Mouse (Mus musculus): Measurements from ENCODE around the gene Atf7.
"Not testable (repeated sequence)": the region's sequence is repeated elsewhere in the genome, so short reads cannot be mapped to it uniquely, and the experiment has no call there.

Gene Atf7

GRCm38 (mm10) chr15:102617654-102618053, 7.6 kb downstream of the Atf7 start:
- no peak for DNase-seq

DNA sequence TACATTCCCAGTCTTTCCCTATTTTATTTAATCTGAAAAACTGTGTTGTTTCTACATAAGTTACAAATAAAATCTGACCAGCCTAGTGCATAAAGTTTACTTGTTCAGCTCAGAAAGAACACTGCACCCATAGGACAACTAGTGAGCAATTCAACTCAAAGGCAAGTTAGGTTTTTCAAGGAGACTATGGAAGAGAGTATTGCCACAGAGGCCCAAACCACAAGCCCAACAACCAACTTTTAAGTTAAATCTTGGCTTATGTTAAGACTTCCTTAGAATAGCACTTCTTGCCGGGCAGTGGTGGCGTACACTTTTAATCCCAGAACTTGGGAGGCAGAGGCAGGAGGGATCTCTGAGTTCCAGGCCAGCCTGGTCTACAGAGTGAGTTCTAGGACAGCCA, 9.1 kb downstream of the Atf7 start:
- DNase-seq = no peak

- no peak for DNase-seq
These were observed 11.0 kb downstream of the Atf7 start for GRCm38 (mm10) chr15:102614224-102614623.

GRCm38 (mm10) chr15:102612966-102613365, 12.3 kb downstream of the Atf7 start:
- DNase-seq = no peak

GRCm38 (mm10) chr15:102608586-102608985, 16.7 kb downstream of the Atf7 start:
- DNase-seq = not testable (repeated sequence)

- no peak for DNase-seq
These were observed 31.1 kb downstream of the Atf7 start for GRCm38 (mm10) chr15:102593996-102594656.

- DNase-seq = no peak
These were observed 32.6 kb downstream of the Atf7 start for GRCm38 (mm10) chr15:102592674-102593073.

GRCm38 (mm10) chr15:102590567-102590966, 34.7 kb downstream of the Atf7 start:
- no peak for DNase-seq

GRCm38 (mm10) chr15:102589826-102590225, 35.4 kb downstream of the Atf7 start:
- no peak for DNase-seq

DNA sequence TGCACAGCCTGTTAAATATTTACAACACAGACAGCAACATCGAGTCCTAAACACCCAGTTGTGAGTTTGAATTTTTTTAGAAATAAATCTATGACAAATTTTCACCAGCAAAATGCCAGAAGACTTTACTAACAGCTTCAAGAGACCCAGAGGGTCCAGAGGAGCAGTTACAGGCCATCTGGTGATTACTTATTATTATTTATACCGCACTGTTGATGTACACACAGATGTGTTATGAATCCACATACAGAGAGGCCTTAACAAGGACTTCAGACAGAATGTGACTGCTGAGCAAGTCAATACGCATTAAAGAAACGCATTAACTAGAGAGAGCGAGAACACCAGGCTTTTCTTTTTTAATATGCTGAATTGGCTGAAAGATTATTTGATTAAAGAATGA, 39.8 kb downstream of the Atf7 start:
- DNase-seq = no peak

DNA sequence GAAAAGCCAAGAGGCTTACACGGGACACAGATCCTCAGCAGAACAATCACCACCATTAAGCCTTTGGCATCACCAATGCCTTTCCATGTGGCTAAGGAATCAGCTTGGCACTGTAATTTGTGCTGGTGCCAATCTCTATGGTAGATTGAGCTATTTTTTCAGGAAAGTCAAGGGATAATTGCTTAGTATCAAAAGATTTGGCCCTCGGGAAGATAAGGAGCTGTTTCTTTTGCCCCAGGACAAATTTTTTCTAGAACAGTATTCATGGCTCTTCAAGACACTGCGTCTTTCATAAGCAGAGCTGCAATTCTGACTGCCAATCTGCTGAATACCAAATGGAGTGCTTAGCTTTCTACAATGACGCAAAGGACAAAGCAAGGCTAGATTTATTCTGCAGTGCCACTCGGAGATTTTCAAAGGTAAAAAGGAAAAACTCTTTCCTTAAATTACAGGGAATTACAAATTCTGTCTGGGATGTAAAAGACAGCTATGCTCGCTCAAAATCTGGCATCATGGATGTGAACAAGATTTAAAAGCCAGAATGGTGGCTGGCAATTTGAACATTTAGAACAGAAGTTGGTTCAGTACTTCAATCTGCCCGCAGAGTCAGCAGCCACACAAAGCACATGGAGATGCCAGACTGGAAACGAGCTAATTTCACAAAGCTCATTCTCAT, 41.4 kb downstream of the Atf7 start:
- no peak for DNase-seq

DNA sequence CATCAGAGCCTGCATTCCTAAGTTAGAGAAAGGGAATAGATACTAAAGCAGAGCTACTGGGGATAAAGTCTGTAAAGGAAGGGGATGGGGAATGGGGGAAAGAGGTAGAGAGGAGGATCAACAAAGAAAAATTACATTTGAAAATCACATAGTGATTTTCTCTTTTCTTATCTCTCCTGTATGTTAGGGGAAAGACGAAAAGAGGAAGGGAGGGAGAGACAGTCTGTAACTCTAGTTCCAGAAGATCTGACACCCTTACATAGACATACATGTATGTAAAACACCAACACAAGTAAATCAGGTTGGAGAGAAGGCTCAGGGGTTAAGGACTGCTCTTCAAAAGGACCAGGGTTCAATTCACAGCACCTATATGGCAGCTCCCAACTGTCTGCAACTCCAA, 44.1 kb downstream of the Atf7 start:
- no peak for DNase-seq

- no peak for DNase-seq
These were observed 46.9 kb downstream of the Atf7 start for GRCm38 (mm10) chr15:102578351-102578750.

DNA sequence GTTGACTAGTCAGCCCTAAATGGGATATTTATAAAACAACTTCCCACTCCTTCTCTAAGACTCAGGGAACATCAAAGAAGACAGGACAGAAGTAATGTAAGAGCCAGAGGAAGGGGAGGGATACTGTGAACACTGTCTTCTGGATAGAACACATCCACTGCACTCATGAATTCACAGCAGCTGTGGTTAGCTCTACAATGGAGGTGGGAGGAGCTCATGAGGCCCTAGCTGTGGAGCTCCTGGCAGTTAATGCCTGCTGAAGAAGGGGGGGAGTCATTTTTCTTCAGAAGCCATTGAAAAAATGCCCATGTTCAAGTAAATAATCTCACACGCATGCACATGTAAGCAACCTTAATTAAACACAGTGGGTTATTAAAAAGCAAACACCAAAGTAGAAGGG, 48.3 kb downstream of the Atf7 start:
- DNase-seq = no peak

DNA sequence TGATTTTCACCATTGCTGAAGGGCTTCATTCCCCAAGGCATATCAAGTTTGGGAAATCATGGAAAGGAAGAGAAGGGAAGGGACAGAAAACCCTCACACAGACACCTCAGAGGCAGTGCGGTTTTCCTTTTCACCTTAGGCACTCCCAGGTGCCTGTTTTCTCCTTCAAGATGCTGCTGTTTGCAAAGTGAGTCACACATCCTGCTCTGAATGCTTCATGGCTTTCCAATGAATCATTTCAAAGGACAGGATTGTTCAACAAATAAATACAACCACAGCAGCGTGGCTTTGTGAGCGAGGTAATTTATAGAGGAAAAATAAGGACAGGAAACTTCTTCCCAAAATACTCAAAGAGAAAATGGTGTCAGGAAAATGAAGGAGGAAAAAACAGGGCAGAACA, 53.2 kb downstream of the Atf7 start:
- no peak for DNase-seq

DNA sequence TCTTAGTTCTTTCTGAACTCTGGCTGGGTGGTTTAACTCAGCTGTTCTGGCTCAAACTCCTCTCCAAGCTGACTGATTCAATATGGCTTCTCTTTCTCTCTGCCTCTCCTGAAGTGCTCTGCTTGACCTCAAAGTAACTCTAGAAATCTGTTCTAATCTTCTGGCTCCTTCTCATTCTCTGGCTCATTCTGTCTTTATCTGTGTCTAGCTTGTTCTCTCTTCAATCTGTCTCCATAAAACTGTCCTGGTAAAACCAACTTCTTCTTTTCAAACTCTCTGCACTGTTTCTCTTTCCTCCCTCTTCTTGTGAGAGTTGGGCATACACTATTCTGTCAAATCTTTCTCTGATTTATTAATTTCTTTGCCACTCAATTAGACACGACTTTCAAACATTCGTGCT, 57.4 kb downstream of the Atf7 start:
- DNase-seq = no peak

DNA sequence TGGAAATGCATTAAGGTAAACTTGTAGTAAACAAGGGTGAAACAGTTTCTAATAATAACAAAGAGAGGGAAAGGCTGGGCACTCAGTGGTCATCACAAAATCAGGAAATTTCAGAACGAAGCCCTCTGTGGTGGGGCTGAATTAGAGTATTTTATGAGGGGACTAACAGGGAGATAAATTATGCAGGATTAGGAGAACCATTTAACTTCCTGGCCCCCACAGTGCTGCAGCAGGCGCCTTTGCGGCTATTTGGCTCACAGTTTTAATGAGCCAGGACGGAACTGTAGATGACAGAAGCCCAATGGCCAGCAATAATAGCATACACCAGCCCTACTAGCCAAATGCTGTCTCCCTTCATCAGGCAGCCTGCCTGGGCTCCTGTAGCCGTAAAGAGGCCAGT, 61.6 kb downstream of the Atf7 start:
- DNase-seq = no peak

GRCm38 (mm10) chr15:102563061-102563460, 62.2 kb downstream of the Atf7 start:
- no peak for DNase-seq

- DNase-seq = no peak
These were observed 62.8 kb downstream of the Atf7 start for GRCm38 (mm10) chr15:102562491-102562890.

- no peak for DNase-seq
These were observed 67.7 kb downstream of the Atf7 start for GRCm38 (mm10) chr15:102557580-102557979.

GRCm38 (mm10) chr15:102555581-102555980, 69.7 kb downstream of the Atf7 start:
- no peak for DNase-seq

GRCm38 (mm10) chr15:102552599-102552998, 72.7 kb downstream of the Atf7 start:
- DNase-seq = no peak

GRCm38 (mm10) chr15:102547478-102547877, 77.8 kb downstream of the Atf7 start:
- no peak for DNase-seq

- DNase-seq = no peak
These were observed 78.4 kb downstream of the Atf7 start for GRCm38 (mm10) chr15:102546677-102547427.

All from thymus, postnatal 25 days (tissue).